Comparison of ENCODE assay signal across 1 mouse cellular context in genomic region chr9:37488041-37488440, GRCm38 (mm10).
TF ChIP-seq lines count a peak whose summit lies in the region.

No protein-coding gene starts in this region.

TF ChIP-seq in CH12.LX, 34 proteins besides CTCF, POLR2A, EP300 and RAD21:
- TF ChIP-seq GABPA (IDR thresholded peaks at IDR 0.05; ENCODE audit: insufficient replicate concordance, low read depth, low read length) (no peak), NRF1 (IDR thresholded peaks at IDR 0.05; ENCODE audit: low read depth, low read length) (no peak), PAX5 (IDR thresholded peaks at IDR 0.05; ENCODE audit: low read length) (no peak), SMC3 (IDR thresholded peaks at IDR 0.05; ENCODE audit: low read depth, low read length) (no peak), USF1 (IDR thresholded peaks at IDR 0.05; ENCODE audit: low read depth, low read length) (no peak), NELFE (IDR thresholded peaks at IDR 0.05; ENCODE audit: low read depth, low read length) (no peak), ETS1 (conservative IDR thresholded peaks at IDR 0.05; ENCODE audit: low read depth, low read length) (no peak), TCF12 (IDR thresholded peaks at IDR 0.05; ENCODE audit: low read depth, low read length) (no peak), IRF4 (IDR thresholded peaks at IDR 0.05; ENCODE audit: low read depth, low read length) (no peak), HCFC1 (IDR thresholded peaks at IDR 0.05; ENCODE audit: low read depth, low read length) (no peak), CHD1 (IDR thresholded peaks at IDR 0.05; ENCODE audit: low read depth, low read length) (no peak), JUND (conservative IDR thresholded peaks at IDR 0.05; ENCODE audit: low read depth, low read length) (no peak), KAT2A (IDR thresholded peaks at IDR 0.05; ENCODE audit: insufficient replicate concordance, low read length) (no peak)
